Mouse (Mus musculus): ENCODE data around the gene Gfap.

Gene Gfap

DNA sequence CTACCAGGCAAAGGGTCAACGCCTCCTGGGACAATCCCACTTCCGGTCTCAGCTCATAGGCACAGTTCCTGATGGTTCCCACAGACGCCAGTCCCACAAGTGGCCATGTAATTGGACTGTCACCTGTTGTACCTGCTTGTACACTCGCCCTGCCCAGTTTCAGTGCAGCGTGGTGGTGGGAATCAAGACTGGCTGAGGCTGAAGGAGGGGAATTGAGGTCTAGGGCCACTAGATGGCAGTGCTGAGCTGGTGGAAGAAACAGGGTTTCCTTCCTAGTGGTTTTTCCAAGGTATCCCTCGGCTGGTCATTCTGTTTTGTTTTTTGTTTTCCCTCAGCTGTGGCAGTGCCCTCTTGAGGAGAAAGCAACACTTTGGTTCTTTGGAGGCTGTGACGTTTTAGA, at the start of gene Gfap:
Gene Gfap (minus strand): TSS at position 150 of the 400 bp plus-strand sequence.
- peak; percentile 96 for DNase-seq (ENCODE audit: low read depth, low spot score)

DNA sequence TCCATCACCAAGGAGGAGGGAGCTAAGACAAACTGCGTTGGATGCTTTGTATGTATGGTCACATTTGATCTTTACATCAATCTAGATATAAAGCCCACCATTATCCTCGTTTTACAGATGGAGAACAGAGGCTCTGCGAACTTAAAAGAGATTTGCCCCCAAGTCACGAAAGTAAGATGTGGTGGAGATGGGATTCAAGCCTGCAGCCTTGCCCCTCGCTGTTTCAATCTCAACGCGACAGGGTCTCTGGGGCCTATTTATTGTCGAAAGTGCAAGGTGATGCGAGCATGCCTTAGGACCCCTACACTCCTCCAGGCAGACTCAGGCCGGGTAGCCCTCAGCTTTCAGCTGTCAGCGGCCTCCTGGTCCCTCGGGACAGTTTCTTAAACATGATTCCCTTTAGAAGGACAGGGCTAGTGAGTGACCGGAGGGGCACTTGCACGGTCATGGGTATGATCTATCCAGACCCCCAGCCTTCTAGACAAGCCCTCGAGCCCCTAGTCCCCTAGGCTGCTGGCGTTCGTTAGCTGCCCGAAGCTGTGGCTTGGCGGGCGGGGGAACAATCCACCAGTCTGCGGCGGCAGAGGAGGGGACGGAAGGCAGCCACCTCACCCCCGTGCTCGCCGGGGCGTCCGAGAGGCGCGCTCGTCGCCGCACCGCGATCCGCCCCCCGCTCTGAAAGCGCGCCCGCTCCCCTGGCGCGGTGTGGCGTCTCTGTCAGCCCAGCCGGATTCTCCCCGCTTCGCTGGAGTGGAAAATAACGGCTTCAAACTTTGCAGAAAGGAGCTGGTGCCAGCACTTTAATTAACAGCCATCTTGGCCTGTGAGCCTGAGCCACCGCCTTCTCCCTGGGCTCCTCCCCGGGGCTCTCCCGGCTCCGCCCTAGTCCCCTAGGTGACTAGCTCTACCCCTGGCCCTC, 47.6 kb upstream of the Gfap start:
- no peak for DNase-seq (ENCODE audit: low read depth, low spot score)

DNA sequence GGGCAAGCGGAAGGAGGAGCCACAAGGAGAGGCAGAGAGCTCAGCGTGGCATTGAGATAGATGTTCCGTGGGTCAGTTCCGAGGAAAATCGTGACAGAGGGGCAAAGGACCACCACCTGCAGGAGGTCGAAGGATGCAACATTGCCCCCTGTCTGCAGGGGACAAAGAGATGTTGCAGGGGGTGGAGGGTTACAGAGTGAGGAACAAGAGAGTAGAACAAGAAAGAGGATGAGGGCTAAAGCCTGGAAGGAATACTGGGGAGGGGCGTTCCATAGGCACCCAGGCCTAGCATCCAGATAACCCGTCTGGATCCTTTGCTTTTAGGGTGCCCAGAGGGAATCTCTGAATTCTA, 46.3 kb upstream of the Gfap start:
- no peak for DNase-seq (ENCODE audit: low read depth, low spot score)

DNA sequence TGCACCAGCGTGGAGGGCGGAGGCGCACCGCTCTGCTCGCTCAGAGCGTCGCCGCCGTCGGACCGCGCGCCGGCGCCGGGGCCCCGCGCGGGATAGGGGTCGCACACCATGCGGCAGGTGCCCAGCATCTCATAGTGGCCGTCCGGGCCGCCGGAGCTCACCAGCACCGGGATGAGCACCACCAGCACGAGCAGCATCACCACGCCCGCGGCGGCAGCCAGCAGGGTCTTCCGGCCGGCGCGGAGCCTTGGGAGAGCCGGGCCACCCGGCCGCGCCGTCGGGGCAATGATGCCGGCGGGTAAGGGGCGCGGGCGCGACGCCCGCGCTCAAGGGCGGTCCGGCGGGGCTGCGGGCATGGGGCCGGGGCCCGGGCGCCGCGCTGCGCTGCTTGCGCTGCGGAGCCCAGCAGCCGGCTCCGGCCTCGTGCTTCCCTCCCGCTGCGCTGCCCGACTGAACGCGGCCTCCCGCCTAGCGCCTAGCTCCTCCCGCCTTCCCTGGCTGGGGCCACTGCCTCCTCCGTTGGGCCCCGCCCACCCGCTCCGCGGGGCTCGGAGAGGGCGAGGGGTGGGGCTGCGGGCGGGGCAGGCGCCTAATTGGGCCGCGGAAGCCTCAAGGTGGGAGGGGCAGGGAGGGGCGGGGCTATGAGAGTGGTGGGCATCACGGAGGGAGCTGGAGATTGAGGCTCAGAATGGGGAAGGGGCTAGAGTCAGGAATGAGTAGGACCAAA, 45.7 kb upstream of the Gfap start, which contains the start of gene C1ql1:
Gene C1ql1 (minus strand): TSS at position 424 of the 727 bp plus-strand sequence.
- DNase-seq (ENCODE audit: low read depth, low spot score): no peak

DNA sequence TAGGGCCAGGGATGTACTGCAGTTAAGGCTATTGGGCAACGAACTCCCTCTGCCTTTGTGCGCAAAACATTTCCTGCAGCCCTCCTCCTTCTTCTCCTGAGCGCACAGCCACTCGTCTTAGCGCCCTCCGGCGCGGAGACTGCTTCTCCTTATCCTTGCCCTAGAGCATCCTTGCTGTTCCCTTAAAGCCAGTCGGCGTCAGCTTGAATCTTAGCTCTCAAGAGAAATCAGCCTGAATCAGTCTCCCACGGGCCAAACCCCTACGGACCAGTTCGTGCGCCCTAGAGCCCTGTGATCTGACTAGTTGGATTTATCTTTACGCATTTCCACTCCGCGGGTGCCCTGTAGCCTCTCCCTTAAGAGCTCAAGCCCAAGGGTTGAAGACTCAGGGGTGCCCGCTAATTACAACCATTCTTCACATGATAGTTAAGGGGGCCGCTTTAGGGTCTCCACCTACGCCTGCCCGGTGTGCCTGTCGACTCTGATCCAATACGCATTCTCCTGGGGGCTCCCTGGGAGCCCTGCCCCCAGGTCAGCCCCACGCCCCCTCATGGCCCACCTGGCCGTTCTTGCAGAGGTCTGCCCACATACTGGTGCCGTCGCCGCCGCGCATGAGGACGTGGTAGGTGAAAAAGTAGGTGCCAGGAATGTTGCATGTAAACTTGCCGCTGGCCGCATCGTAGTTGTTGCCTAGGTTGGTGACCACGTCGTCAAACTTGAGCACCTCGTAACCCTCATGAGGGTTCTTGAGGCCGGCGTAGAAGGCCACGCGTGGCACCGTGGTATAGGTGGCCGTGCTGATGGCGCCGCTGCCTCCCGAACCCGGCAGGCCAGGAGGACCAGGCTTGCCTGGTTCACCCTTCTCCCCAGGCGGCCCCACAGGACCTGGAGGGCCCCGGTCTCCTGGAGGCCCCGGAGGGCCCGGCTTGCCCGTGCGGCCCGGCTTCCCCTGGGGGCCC, 44.9 kb upstream of the Gfap start:
- DNase-seq (ENCODE audit: low read depth, low spot score): no peak

DNA sequence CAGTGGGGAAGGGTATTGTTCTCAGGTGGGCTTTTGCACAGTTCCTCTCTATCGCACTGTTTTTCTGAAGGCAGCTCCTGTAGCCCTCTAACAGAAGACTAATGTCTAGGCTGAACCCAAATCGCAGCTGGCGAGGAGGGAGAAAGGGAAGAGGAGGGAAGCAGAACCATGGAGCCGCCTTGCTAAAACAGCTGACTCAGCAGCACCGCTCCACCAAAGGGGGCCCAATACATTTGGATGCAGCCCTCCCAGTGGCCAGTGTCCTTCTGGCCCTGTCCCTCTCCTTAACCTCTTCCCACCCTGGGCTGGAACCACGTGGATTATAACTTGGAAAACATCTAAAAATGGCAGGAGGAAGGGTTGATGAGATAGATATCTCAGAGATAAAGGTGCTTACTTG, 40.5 kb upstream of the Gfap start:
- no peak for DNase-seq (ENCODE audit: low read depth, low spot score)

DNA sequence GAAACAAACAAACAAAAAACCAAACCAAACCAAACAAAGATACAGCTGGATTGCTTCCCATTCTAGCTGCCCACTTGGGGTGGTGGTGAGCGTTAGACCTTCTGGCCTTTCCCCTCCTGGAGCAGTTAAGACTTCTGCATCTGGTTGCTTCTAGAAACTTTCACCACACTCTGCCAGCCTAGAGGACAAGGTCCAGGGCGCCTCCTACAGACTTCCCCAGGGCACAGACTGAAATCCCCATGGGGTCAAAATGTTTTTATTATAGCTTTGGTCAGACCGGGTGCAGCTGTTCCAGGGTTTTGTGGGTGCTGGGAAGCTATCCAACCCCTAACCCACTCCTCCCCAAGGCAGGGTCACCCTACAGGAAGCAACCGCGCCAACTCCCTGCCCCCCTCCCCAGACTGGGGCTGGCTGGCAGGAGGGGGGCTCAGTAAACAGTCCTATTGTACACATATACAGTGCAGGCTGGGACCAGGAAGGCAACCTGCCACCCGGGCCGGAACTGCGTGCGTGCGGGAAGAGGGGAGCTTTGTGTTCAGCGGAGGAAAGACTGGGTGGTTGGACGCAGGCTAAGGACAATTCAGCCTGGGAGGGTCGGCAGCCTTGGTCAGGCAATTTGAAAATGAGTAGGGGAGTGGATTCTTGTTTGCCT, 38.4 kb upstream of the Gfap start:
- no peak for DNase-seq (ENCODE audit: low read depth, low spot score)

DNA sequence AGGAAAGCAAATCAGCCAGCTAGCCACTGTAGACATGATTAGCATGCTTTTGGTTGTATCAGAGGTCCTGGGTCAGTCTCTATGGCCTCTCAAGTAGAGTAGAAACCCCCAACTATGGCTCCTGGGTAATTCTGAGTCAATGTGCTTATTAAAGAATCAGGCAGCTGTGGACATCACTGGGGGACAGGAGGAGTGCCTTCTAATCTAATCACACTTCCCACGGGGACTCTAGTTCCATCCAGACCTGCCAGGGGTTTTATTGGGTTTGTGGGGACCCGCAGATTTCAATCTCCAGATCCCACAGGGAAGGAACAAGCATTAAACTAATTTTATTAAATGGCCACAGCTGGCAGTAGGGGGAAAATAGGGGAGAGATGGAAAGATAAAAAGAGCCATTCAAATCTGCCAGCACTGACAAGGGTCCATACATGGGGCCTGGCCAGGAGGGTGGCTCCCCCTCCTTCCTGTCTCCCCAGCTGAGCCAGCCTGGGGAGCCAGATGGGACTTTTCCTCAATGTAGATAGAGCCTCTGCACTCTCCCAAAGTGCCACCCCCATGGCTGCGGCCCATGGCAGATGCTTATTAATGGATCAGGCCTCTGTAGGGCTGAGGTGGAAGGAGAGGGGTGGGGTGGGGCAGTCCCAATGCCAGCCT, 36.9 kb upstream of the Gfap start:
- no peak for DNase-seq (ENCODE audit: low read depth, low spot score)

DNA sequence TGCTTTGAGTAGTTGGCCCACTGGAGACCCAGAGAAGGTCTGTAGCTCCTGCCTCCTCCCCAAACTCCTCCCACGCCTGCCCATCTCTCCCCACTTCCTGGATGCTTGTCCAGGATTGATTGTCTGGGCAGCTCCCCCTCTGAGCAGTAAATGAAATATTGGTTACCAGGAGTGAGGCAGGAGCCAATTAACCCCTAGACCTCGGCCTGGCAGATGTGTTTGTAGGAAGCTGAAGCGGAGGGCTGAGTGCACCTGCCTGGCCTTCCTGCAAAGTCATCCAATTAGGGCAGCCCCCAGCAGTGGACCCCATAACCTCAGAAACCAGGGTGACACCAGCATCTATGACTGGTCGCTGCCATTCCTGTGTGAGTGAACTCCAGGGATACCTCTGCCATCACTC, 35.6 kb upstream of the Gfap start:
- DNase-seq (ENCODE audit: low read depth, low spot score): no peak

DNA sequence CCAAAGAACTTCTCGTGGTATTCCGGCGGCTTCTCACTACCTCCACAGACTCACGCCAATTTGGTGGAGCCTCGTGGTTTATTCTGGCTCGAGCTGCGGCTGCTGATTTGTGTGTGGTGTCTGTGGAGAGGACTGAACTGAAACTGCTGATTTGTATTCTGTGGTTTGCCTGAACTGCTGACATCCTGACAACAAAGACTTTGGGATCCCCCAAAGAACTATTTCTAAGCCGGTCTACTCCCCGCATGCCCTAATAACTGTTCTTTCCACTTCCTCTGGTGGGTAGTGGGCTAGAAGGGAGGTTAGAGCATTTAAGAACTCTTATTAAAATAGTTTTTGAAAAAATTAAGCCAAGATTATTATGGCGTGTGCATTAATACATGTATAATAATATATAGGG, 30.0 kb upstream of the Gfap start:
- DNase-seq (ENCODE audit: low read depth, low spot score): no peak

DNA sequence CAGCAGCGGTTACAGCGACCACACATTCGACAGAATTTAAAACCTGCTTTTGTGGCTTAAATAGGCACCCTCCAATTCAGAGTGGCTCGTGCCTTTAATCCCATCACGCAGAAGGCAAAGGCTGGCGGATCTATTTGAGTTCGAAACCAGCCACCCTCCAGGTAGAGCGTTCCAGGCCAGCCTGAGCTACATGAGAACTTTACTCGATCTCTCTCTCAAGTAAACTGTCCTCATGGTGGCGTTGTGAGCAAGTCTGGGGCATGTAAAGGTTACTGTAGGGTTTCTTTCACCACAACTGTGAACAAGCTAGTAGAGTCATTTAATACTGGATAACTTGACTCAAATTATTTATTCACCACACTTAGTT, 24.6 kb upstream of the Gfap start:
- DNase-seq (ENCODE audit: low read depth, low spot score): peak; percentile 80

DNA sequence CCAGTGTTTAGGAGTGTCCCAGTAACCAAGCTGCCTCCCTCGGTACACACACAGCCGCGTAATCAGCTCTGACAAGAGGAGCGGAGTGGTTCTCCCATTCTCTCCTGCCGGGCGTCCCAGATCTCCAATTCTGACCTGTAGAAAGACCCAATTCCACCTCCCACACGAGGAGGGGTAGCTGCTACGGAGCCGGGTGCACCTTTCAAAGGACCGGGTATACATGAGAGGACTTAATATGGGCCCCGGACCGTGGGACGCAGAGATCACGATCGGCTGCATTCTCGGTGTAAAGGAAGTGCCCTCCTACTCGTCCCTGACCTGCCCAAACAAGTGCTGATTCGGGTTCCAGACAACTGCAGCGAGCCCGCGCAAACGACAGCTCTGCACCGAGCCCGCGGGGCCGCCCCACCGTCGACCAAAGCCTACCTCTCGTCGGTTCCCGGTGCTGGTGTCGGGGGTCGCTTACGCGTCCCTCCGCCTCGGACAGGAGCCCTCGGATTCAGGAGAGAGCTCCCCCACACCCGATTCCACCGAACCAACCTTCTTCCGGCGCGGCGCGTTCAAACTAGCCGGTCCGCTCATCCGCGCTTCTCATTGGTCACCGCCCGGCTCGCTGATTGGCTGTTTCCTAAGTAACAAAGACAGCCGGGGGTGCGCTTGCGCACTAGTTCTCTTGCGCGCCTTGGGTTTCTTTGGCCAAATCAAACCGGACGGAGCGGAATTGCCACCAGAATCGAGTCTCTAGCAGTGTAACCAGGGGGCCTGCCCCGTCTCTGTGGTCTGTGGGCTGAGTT, 24.0 kb upstream of the Gfap start, which contains the start of gene Kif18b:
Gene Kif18b (minus strand): TSS at position 568 of the 794 bp plus-strand sequence.
- peak; percentile 99 for DNase-seq (ENCODE audit: low read depth, low spot score)

DNA sequence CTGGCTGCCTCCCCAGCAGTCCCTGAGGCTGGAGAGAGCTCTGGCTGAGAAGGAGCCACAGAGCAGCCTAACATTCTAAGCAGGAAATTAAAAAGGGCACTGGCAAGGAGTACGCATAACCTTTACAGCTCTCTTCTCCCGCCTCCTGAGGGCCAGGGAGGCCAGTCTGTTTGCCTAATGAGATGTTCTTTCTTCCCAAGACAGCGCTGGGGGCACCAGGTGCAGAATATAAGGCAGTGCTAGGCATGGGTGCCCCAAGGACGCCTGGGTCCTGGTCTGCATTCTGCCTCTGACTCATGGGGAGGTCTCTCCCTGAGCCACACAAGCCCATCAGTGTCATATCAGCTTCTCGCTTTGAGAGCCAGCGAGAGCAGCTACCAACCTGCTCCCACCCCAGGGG, 20.8 kb upstream of the Gfap start:
- DNase-seq (ENCODE audit: low read depth, low spot score): no peak

DNA sequence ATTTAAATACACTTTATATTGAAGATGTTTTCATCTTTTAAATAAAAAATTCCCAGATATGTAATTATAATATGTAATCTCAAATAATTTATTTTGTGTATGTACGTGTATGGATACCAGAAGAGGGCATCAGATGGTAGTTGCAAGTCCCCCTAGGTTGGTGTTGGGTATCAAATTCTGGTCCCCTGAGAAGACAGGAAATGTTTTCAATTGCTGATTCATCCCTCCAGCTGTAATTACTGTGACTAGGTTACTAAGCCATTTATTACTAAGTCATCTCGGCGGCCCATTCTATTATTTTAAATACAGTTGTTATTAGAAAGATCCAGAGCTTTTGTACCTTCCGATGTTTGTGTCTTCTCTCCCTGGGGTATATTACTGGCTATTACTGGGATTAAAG, 17.4 kb upstream of the Gfap start:
- peak; percentile 65 for DNase-seq (ENCODE audit: low read depth, low spot score)

DNA sequence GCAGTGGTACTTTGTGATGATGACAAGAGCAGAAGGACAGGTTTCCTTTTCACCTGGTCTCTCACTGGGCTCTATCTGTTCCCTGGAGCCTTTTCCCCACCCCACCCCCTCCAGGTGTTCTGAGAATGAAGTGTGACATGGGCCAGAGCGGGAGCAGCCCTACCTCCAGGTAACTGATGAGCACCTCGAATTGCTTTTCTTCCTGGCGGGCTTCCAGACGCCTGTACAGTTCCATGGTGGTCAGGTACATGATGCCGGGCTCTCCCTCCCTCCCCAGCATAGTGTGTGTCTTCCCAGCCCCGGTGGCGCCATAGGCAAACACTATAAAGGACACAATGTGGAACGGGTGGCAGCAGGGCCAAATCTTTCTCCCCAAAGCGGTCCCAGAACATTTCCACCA, 14.7 kb upstream of the Gfap start:
- DNase-seq (ENCODE audit: low read depth, low spot score): no peak

DNA sequence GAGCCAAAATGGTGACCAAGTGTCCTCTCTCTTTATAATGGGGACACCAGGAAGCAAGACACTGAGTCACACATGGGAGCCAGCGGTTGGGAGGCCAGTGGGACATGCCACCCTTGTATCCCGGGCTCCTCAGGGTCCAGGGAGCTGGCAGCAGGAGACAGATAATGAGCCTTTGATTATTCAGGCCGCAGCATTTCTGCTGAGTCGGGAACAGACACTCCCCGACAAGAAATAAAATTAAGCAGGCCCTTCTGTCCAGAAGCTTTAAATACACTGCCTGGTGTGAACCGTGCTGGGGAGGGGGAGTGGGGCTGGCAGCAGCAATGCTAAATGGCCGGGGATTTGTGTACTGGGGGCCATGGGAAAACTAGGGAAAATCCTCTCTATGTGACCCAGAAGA, 10.7 kb upstream of the Gfap start:
- DNase-seq (ENCODE audit: low read depth, low spot score): no peak

DNA sequence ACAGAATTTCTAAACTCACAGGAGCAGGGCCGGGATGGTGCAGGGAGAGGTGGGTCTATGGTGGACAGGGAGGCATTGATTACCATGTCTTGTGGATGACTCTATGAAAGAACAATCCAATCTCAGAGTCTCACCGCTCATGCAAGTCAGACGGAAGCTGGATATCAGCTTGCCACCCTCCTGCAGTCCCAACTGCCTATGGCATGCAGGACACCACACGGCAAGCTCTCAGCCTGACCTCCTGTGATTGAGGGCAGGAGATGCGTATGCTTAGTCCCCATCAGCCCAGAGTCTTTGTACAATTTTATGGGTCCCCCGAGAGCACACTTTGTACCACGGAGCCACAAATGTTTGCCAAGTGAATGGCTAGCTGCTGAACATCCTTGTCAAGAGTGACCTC, 2.9 kb upstream of the Gfap start:
- no peak for DNase-seq (ENCODE audit: low read depth, low spot score)

DNA sequence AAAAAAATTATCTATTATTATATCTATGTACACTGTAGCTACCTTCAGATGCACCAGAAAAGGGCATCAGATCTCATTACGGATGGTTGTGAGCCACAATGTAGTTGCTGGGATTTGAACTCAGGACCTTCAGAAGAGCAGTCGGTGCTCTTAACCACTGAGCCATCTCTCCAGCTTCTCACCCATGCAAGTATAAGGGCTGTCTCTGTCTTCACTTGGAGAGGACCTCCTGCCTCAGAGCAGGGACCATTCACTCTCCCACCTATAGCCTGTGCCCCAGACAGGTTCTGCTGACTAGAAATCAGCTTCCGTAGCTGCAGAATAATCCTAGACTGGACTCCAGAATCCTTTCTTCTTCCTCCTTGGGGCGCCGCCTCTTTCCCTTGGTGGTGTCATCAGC, 1.4 kb upstream of the Gfap start:
- DNase-seq (ENCODE audit: low read depth, low spot score): no peak

DNA sequence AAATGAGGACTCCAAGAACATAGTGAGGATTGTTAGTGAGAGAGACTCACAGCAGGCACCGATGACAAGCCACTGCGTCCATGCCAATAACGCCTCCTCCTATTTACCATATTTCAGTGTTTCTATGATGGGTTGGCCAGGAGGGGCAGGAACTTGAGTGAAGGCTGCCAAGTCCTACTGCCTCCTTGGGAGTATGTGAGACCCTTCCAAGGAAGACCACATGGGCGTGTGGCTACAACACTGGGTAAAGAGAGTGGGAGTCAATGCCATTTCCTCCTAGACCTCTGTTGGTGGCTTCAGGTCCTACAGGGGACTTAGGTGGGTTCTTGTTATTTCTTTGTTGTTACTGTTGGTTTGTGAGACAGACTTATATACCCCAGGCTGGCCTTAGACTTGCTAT, 487 bp upstream of the Gfap start:
- DNase-seq (ENCODE audit: low read depth, low spot score): no peak

DNA sequence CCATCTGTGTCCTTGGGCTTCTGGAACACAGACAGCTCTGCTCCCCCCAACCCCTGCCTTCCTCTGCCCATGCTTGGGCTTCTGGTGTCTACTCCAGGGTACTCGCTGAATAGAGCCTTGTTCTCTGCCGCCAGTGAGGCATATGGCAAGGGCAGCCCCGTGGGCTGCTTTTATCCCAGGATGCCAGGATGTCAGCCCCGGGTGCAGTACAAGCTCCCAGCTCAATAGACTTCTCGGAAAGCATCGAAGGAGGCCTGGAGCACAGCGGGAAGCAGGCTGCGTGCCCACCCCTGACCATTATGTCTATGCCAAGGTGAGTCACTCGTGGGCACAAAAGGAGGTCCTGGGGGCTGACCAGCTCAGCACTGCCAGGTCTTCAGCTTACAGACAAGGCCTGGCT, 2.3 kb downstream of the Gfap start:
- DNase-seq (ENCODE audit: low read depth, low spot score): no peak

Measured in 3T3-L1 (cell line).